Mouse (Mus musculus): ENCODE results near the gene Cavin2. TPM values are rescaled to one million over a fixed set of nuclear protein-coding genes. Genes with fewer than 3 reads are reported as not detected.

Gene Cavin2
- total RNA-seq (2017) = 6.3 and 8.0 TPM in 2 replicates

DNA sequence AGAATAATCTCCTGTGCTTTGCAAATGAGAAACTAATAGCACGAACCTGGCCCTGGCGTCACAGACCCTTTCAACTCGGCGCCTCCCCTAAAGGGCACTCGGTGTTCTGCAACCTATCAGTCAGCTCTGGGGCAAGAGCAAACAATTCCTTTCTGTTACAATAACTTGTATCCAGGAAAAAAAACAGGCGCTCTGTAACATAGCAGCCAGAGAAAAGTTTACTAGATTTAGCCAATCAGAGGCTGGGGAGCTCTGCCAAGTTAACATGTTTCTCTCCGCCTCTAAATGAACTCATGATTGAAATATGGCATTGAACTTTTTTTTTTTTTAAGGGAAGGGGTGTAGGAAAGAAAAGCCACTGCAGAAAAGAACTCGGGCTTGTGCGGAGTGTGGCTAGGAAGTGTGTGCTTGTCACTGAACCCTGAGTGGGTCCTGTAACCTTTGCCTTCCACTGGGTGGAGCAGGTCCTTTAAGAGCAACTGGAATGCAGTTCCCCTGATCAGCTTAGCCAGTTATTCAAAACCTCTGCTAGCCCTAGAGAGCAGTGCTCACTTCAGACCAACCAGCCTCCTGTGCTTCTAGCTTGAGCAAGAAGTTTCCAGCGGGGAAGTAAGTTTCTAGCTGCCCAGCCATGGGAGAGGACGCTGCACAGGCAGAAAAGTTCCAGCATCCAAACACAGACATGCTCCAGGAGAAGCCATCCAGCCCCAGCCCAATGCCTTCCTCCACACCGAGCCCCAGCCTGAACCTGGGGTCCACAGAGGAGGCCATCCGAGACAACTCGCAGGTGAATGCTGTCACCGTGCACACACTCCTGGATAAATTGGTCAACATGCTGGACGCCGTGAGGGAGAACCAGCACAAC lies at the start of gene Cavin2:
Gene Cavin2, plus strand, starts transcription at position 372 of the 865 bp plus-strand sequence.
- no peak for ATAC-seq (ENCODE audit: extremely low read depth, insufficient number of reproducible peaks, low FRiP score, poor library complexity, severe bottlenecking)

DNA sequence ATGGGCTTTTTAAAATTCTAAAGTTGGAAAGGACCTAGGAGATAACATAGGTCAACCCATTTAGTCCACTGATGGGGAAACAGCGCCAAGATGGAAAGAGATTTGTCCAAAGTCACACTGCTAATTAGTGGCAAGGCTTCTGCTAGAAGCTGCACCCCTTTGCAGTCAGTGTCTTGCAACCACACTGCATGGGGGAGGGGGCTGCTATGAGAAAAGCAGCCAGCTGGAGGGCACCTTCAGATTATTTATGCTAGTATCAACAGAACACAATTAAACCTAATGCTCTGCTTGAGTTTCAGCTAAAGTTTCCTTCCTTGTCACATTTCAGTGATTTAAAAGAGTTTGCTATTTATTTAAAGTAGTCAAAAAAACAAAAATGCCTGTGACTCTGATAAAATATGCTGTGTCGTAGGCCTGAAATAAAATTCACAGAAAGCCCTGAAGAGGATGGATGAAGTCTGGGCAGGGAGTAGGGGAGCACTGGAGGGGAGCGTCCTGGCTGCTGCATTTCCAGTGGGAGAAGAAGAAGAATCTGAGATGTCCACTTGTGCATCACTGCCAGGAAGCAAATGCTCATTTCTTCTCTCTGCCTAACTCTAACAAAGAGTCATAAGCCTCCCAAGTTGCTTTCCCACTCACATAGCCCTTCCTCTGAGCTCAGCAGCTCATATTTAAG lies 47.5 kb upstream of the Cavin2 start:
- no peak for ATAC-seq (ENCODE audit: extremely low read depth, insufficient number of reproducible peaks, low FRiP score, poor library complexity, severe bottlenecking)

DNA sequence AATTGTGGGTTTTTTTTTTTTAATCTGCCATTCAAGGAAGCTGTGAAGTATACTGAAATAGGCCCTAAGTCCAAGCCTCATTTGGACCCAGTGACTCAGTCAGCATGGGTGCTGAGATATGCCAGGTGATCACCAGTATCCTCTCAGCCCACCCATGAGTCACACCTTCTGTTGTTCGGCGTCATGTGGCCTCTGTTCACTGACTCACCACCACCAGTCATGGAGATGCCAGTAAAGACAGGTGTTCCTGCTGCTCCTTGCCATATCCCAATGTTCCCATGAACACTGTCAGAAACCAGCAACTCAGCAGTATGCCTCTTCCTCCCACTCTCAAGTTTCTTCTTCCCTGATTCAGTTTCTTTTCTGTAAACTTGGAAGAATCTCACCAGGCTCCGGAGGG lies 45.6 kb upstream of the Cavin2 start:
- ATAC-seq (ENCODE audit: extremely low read depth, insufficient number of reproducible peaks, low FRiP score, poor library complexity, severe bottlenecking) = no peak

DNA sequence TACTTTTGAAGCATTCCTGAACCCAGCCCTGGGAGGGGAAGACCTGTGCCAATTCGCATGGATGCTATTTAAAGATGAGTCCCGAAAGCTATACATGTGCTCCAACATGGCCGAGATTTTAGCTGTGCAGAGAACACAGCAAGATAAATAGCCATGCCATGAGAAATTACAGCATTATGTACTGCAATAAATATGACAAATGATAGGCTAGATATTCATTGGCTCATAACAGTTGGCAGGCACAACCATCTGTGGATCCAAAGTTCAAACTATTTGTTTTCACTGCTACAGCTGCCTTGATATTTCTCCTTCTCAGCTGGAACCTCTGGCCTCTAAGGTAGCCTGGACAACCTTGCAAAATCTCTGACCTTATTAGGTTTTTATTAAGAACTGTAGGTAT lies 45.1 kb upstream of the Cavin2 start:
- no peak for ATAC-seq (ENCODE audit: extremely low read depth, insufficient number of reproducible peaks, low FRiP score, poor library complexity, severe bottlenecking)

DNA sequence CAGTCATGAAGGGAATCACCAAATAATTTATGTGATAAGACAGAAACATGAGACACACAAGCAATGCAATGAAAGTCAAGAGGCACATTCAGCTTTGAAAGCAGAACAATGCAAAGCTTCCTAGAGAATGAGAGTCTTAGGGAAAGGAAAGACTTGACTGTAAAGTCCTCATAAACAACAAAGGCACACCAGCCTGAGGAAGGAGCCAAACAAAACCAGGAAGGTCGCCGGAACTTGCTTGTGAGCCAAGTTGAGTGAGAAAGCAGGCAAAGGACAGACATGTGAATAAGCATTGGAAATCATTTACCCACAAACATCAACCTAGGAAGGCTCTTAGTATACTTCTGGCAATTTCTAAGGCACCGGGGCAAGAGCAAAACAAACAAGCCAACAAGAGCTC lies 43.5 kb upstream of the Cavin2 start:
- ATAC-seq (ENCODE audit: extremely low read depth, insufficient number of reproducible peaks, low FRiP score, poor library complexity, severe bottlenecking) = no peak

DNA sequence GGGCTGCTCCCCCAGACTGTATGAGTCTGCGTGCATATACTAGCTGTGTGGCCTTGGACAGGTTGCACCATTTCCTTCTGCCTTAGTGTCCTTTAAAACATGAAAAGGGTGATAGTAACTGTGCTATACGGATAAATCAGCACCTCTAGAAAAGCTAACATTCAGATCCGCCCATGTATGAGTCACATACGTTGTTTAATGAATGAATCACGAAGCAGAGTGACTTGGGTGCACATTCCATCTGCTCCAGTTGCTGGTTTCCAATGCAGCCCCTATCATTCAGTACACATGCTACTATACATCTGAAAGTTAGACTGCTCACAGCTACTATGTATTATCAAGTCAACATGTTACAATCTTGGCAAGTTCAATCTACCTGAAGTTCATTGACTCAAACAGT lies 38.6 kb upstream of the Cavin2 start:
- ATAC-seq (ENCODE audit: extremely low read depth, insufficient number of reproducible peaks, low FRiP score, poor library complexity, severe bottlenecking) = no peak

DNA sequence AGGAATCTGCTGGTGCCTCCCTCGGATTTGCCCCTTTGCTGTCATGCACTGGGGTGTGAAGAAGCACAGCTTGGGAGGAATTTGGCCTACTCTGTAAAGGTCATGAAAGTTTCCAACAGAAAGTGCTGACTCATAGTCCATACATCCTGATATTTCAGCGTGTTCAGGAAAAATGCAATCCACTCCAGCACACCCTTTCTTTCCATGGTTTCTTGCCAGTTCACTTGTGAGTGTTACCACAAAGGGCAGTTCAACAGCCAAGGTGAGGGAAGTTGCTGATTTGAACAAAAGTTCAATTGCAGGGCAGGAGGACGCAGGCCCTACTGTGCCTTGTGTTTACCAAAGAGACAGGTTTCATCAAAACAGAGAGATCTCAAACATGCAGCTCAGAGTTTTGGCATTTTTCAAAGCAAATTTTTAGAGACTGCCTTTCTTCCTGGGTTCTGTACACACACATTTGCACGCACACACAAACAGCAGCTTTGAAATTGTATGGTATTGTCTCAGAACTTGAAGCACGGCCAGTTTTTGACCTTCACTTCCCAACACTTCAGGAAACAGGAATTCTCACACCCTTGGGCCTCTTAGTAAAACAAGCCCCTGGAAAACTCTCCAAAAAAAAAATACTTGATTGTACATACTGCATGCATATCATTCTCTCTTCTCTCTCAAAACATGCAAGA lies 23.7 kb upstream of the Cavin2 start:
- no peak for ATAC-seq (ENCODE audit: extremely low read depth, insufficient number of reproducible peaks, low FRiP score, poor library complexity, severe bottlenecking)

DNA sequence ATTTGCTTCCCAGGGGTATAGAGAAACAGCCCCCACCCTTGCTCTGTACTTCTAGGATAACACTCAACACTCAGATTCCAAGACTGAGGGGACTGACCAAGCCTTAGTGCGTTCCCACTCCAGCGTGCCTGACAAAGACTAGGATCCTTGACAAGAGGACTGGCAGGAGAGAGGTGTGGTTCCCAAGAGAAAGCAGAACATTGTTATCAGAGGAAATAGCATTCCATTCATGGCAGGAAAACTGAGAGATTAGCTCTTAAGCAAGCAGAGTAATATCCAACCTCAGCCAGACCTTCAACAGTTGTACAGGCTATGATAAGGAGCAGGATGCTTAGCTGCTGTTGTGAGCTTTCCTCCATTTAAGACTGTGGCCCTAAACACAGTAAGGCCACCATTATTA lies 23.0 kb upstream of the Cavin2 start:
- no peak for ATAC-seq (ENCODE audit: extremely low read depth, insufficient number of reproducible peaks, low FRiP score, poor library complexity, severe bottlenecking)

DNA sequence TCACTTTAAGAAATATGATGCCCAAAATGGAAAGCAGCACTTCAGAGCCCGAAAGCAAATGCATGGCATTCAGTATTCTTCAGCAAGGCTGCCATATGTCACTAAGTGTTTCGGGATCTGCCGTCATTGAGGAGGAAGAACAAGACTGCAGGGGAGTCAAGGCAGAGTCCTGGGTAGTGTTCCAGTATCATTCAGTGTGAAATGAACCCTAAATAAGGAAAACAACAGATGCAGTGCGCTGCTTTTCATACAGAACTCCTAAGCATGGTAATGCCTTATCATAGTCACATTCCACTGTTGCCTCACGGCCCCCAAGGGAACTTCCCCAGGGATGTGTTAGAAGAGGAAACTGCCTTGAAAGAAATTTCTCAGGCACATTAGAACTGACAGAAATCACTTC lies 21.8 kb upstream of the Cavin2 start:
- ATAC-seq (ENCODE audit: extremely low read depth, insufficient number of reproducible peaks, low FRiP score, poor library complexity, severe bottlenecking) = no peak

DNA sequence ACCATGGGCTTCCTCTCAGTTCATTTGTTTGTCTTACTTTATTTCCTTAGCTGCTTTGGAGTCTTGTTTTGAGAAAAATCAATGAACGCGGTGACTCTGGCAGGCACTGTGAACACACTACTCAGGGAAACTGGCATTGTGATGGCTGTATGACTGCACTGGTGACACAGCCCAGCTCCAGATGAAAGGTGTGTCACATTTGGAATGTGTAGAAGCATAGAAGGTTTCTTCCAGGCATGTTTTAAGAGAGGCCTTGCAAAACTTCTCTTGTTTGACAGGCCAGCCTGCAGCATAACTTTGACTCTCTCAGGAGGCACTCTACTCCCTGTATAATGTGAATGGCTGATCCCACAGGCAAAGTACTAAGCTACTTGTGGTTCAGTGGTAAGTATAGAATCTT lies 20.7 kb upstream of the Cavin2 start:
- ATAC-seq (ENCODE audit: extremely low read depth, insufficient number of reproducible peaks, low FRiP score, poor library complexity, severe bottlenecking) = no peak

DNA sequence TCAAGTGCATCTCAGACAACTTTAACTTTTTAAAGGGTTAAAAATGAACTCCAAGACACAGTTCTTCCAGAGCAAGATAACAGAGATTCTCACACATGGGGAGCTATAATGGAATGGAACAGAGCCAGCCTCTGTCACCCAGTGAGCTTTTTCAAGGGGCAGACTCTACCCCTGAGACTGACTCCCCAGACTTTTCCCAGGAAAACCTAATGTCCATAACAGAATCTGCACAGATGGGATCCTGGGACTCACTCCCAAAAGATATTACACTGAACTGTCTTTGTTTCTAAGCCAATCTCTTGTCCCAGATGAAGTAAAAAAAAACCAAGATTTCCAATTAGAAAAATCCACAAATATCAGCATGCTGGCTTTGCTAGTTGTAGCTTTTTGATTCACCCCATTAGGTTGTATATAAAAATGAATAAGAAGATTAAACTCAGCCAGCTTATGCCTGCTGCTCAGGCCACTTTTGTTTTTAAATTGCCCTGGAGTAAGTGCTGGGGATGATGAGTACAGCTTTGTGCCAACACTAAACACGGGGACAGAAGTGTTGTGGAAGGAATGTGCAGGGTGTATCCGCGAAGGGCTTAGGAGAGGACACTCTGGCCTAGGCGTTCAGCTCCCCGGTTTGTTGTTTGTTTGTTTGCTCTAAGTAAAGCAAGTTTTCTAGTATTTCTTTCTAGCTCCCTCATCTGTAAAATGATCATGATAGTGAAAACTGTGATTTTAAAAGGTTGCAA lies 18.6 kb upstream of the Cavin2 start:
- ATAC-seq (ENCODE audit: extremely low read depth, insufficient number of reproducible peaks, low FRiP score, poor library complexity, severe bottlenecking) = no peak

DNA sequence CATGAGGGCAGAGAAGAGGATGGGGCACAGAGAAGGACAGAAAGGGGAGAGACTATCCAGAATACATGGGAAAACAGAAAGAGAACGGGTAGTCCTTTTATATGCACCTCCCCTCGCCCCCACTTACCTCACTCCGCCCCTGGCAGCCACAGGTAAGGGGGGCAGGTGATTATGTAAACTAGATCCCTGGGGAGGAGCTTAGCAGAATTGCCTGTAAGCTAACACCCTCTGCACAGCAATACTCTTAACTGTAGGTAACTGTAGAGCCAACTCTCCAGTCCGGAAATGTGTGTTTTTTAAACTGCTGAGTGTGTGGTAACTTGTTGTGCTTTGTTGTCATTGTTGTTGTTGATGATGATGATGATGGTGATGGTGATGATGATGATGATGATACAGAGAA lies 17.1 kb upstream of the Cavin2 start:
- no peak for ATAC-seq (ENCODE audit: extremely low read depth, insufficient number of reproducible peaks, low FRiP score, poor library complexity, severe bottlenecking)

DNA sequence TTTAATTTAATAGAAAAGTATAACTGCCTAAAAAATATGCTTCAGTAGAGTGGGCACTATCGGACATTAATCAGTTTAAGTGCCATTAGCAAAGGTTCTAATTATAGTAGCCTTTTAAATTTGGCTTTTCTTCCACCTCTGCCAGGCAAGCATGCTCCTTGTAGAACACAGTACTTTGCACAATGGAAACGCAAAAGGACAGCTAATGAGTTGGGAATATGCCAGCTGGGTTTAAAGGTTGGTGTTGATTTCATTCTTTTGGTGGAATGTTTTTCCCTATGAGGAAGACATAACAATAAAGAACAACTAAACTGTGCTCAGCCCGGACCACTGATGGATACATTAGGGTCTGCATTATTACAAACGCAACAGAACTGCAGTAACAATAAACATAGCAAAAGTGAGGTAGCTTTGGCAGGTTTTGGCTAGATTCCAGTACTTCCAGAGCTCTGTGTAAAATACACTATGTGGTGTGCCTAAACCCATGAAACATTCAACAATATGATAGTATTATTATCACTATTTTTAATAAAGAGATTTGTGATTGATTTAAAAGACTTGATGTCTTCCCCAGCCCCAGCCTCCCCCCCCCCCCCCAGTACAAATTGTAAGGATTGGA lies 16.2 kb upstream of the Cavin2 start:
- no peak for ATAC-seq (ENCODE audit: extremely low read depth, insufficient number of reproducible peaks, low FRiP score, poor library complexity, severe bottlenecking)

DNA sequence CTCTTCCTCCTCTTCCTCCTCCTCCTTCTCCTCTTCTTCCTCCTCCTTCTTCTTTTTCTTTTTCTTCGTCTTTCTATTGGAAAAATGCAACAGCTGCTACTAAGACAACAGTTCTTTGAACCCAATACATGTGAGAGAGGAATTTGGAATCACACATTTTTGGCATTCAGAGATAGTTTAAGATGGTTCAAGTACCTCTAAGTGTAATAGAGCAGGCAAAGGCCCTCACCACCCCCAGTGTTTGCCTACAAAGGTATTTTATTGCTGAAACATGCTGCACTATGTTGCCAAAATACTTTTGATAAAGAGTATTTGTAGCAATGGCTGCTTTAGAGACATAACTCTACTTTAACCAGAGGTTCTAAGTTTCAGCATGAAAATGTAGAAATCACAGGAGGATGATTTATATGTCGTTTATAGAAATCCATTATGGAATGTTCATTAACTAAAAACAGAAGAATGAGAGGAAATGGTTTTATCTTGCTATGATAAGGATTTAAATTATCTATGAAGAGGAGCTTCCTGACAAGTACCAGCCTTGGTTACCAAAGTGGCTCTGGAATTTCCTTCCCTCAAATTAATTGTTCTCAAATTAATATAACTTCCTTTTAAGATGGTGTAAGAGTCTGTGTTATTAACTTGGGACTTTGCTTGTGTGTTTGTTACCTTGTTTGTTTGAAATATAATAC lies 10.9 kb upstream of the Cavin2 start:
- no peak for ATAC-seq (ENCODE audit: extremely low read depth, insufficient number of reproducible peaks, low FRiP score, poor library complexity, severe bottlenecking)

DNA sequence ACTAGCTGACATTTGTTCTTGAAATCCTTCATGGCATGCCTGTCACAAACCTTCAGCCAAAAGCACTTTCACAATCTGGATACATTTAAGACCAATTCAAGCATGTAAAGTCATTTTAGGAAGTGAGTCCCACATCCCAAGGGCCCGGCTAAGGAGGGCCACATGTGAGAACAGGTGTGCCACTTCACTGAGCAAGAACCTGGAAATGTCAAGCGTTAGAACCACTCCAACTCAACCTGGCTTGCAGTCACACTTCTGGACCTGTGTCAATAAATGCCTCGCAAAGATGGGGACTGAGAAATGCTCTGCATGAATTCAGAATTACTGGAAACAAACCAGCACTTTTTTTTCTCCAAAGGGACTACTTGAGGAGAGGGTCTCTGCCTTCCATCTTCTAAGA lies 725 bp upstream of the Cavin2 start:
- no peak for ATAC-seq (ENCODE audit: extremely low read depth, insufficient number of reproducible peaks, low FRiP score, poor library complexity, severe bottlenecking)

DNA sequence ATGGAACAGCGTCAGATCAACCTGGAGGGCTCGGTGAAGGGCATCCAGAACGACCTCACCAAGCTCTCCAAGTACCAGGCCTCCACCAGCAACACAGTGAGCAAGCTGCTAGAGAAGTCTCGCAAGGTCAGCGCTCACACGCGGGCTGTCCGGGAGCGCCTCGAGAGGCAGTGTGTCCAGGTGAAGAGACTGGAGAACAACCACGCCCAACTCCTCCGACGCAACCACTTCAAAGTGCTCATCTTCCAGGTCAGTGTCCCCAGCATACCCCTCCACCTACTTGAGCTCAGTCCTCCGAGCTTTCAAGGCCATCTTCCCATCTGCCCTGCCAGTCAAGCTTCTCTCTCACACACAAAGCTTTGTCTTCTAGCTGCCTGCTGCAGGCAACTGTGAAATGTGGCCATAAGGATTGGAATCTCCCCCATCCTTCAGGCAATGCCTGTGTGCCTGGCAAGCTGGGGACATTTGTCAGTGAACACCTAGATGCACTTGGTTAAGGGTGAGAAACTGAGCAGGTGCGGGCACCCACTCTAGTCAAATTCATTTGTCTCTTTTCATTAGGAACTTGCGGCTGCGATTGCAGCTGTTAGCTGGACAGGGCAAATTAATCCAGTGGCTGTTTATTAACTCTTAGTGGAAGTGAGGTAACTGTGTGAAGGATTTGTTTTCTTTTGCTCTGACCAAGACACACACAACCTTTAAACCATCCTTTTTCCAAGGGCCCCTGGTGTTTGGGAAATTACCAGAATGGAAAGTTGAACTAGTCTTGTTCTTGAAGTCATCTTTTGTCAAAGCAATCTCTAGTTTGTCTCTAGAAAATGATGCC lies 907 bp downstream of the Cavin2 start:
- ATAC-seq (ENCODE audit: extremely low read depth, insufficient number of reproducible peaks, low FRiP score, poor library complexity, severe bottlenecking) = no peak

DNA sequence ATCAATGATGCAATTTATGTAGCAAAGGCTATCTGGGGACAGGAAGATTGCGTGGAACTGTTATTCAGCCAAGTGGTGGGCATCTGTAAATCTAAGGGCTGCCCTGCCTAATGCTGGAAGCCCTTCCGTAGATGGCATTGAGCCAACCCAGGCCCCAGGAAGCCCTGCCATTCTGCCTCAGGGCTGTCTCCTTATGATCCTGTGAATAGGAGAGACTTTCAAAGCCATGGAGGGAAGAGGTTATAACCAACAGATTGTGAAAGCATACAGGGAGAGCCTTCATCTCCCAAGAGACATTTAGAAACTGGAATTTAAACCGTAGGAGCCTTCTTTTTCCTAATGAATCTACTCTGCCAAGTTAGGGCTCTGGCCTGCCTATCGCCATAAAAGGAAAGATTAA lies 1.7 kb downstream of the Cavin2 start:
- no peak for ATAC-seq (ENCODE audit: extremely low read depth, insufficient number of reproducible peaks, low FRiP score, poor library complexity, severe bottlenecking)

DNA sequence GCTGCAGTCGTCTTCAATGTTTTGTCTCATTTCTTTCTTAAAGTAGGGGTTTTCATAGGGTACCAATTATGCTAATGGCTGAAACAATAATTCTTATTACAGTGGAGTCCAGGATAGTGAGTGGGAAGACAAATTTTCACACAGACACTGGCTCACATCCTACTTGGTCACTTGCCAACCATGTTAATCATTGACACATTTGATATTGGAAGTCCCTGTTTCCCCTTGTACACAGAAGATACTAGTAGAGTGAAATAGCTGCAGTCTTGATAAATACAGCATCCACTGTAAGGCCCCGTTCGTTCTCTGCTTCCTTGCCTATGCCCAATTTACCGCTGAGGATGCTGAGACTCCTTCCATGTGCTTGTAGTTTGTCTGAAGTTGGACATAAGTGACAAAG lies 3.4 kb downstream of the Cavin2 start:
- ATAC-seq (ENCODE audit: extremely low read depth, insufficient number of reproducible peaks, low FRiP score, poor library complexity, severe bottlenecking) = no peak
